Mouse (Mus musculus): ENCODE data around the gene Timp3. TPM values are rescaled to one million over a fixed set of nuclear protein-coding genes. Genes with fewer than 3 reads are reported as not detected.
"Not testable (repeated sequence)": the region's sequence is repeated elsewhere in the genome, so short reads cannot be mapped to it uniquely, and the experiment has no call there.

Gene Timp3
- total RNA-seq, 2 experiments from 2014 or later: 0.04 to 0.44 TPM

- ATAC-seq (ENCODE audit: poor library complexity, severe bottlenecking): no peak
Observed at GRCm38 (mm10) chr10:86345645-86346044, 45.5 kb downstream of the Timp3 start.

- ATAC-seq (ENCODE audit: poor library complexity, severe bottlenecking): no peak
Observed at GRCm38 (mm10) chr10:86346235-86346840, 46.2 kb downstream of the Timp3 start.

- ATAC-seq (ENCODE audit: poor library complexity, severe bottlenecking): no peak
Observed at GRCm38 (mm10) chr10:86351287-86351686, 51.1 kb downstream of the Timp3 start.

GRCm38 (mm10) chr10:86352521-86352920, 52.3 kb downstream of the Timp3 start:
- no peak for ATAC-seq (ENCODE audit: poor library complexity, severe bottlenecking)

- ATAC-seq (ENCODE audit: poor library complexity, severe bottlenecking): peak; percentile 63
Observed at GRCm38 (mm10) chr10:86356819-86357563, 56.8 kb downstream of the Timp3 start.

GRCm38 (mm10) chr10:86358307-86358975, 58.3 kb downstream of the Timp3 start:
- ATAC-seq (ENCODE audit: poor library complexity, severe bottlenecking): no peak

GRCm38 (mm10) chr10:86359208-86359607, 59.0 kb downstream of the Timp3 start:
- ATAC-seq (ENCODE audit: poor library complexity, severe bottlenecking): no peak

- no peak for ATAC-seq (ENCODE audit: poor library complexity, severe bottlenecking)
Observed at GRCm38 (mm10) chr10:86359699-86360098, 59.5 kb downstream of the Timp3 start.

GRCm38 (mm10) chr10:86363669-86364309, 63.6 kb downstream of the Timp3 start:
- ATAC-seq (ENCODE audit: poor library complexity, severe bottlenecking): no peak

- no peak for ATAC-seq (ENCODE audit: poor library complexity, severe bottlenecking)
Observed at GRCm38 (mm10) chr10:86365632-86366092, 65.5 kb downstream of the Timp3 start.

GRCm38 (mm10) chr10:86367346-86367745, 67.2 kb downstream of the Timp3 start:
- no peak for ATAC-seq (ENCODE audit: poor library complexity, severe bottlenecking)

GRCm38 (mm10) chr10:86368811-86369210, 68.6 kb downstream of the Timp3 start:
- no peak for ATAC-seq (ENCODE audit: poor library complexity, severe bottlenecking)

GRCm38 (mm10) chr10:86369346-86369745, 69.2 kb downstream of the Timp3 start:
- no peak for ATAC-seq (ENCODE audit: poor library complexity, severe bottlenecking)

GRCm38 (mm10) chr10:86371561-86371960, 71.4 kb downstream of the Timp3 start:
- no peak for ATAC-seq (ENCODE audit: poor library complexity, severe bottlenecking)

- ATAC-seq (ENCODE audit: poor library complexity, severe bottlenecking): no peak
Observed at GRCm38 (mm10) chr10:86374061-86374460, 73.9 kb downstream of the Timp3 start.

GRCm38 (mm10) chr10:86375903-86376302, 75.7 kb downstream of the Timp3 start:
- no peak for ATAC-seq (ENCODE audit: poor library complexity, severe bottlenecking)

- ATAC-seq (ENCODE audit: poor library complexity, severe bottlenecking): no peak
Observed at GRCm38 (mm10) chr10:86376392-86377185, 76.4 kb downstream of the Timp3 start.

GRCm38 (mm10) chr10:86378803-86379202, 78.6 kb downstream of the Timp3 start:
- not testable (repeated sequence) for ATAC-seq (ENCODE audit: poor library complexity, severe bottlenecking)

- ATAC-seq (ENCODE audit: poor library complexity, severe bottlenecking): no peak
Observed at GRCm38 (mm10) chr10:86380626-86381025, 80.5 kb downstream of the Timp3 start.

- ATAC-seq (ENCODE audit: poor library complexity, severe bottlenecking): no peak
Observed at GRCm38 (mm10) chr10:86381150-86381921, 81.2 kb downstream of the Timp3 start.
